Comparison of ENCODE assay signal across 8 mouse cellular contexts in genomic region chr9:66514256-66514770, GRCm38 (mm10). TPM values are rescaled to one million over a fixed set of nuclear protein-coding genes. Genes with fewer than 3 reads are reported as not detected.
A peak's percentile ranks its signal among the peaks of the same experiment; 100 is the strongest.
DNase-seq lines count a peak whose midpoint lies in the region; ATAC-seq and TF ChIP-seq lines count a peak whose summit lies in the region.

Gene Fbxl22 (minus strand): TSS chr9:66514593.

- peak within 1 kb of the TSS; percentile 15 for H3K4me3 ChIP-seq in megakaryocyte, embryonic 14.5 days (replicated peaks)
- H3K4me3 ChIP-seq in intestine, postnatal 0 days (ENCODE audit: low read depth, low read length), result no peak within 1 kb of the TSS; the same call in 1 of the 2 replicates
- no peak within 1 kb of the TSS for H3K4me3 ChIP-seq in liver, embryonic 12.5 days

- no peaks in the 10 kb centered on the region for H3K9me3 ChIP-seq in megakaryocyte, embryonic 14.5 days
- H3K9me3 ChIP-seq in intestine, postnatal 0 days (ENCODE audit: control insufficient read depth), result no peaks in the 10 kb centered on the region
- no peaks in the 10 kb centered on the region for H3K9me3 ChIP-seq in liver, embryonic 12.5 days (replicated peaks)

- peaks cover 82% of the 10 kb centered on the region for H3K36me3 ChIP-seq in megakaryocyte, embryonic 14.5 days (replicated peaks; ENCODE audit: low read length)
- peaks cover 36% of the 10 kb centered on the region for H3K36me3 ChIP-seq in intestine, postnatal 0 days (ENCODE audit: control insufficient read depth, insufficient read depth)
- peaks cover 70% of the 10 kb centered on the region for H3K36me3 ChIP-seq in liver, embryonic 12.5 days

- peak; percentile 99 for TF ChIP-seq CTCF in intestine, postnatal 0 days (IDR thresholded peaks at IDR 0.05; ENCODE audit: low read depth)

- no peak within 1 kb of the TSS for H3K9ac ChIP-seq in intestine, postnatal 0 days (ENCODE audit: low read depth, low read length)
- H3K9ac ChIP-seq in liver, embryonic 12.5 days, result no peak within 1 kb of the TSS

- H3K27ac ChIP-seq in intestine, postnatal 0 days (ENCODE audit: low read depth, low read length), result peak within 1 kb of the TSS; percentile 55
- H3K27ac ChIP-seq in liver, embryonic 12.5 days, result peak within 1 kb of the TSS; percentile 93; the same call in 1 of the 2 replicates

- WGBS in intestine, postnatal 0 days, result 21% methylated on average over 17 of the region's 17 CpGs
- WGBS in liver, embryonic 12.5 days (ENCODE audit: insufficient replicate concordance), result 74% methylated on average over 17 of the region's 17 CpGs

- DNase-seq in cerebellum, postnatal 25 days, result peak; percentile 60 to 74
- peak; percentile 97 for DNase-seq in heart, adult 11 months
- DNase-seq in right cerebral cortex, postnatal 25 days, result peak; percentile 44
- DNase-seq in adipocyte (ENCODE audit: low spot score), result no peak

- peaks cover 97% of the 10 kb centered on the region for H3K4me1 ChIP-seq in megakaryocyte, embryonic 14.5 days
- H3K4me1 ChIP-seq in intestine, postnatal 0 days (replicated peaks; ENCODE audit: control insufficient read depth, insufficient read depth, low read length), result peaks cover 12% of the 10 kb centered on the region; the same call in 1 of the 2 replicates
- peaks cover 57% of the 10 kb centered on the region for H3K4me1 ChIP-seq in liver, embryonic 12.5 days

- no peak for ATAC-seq in megakaryocyte, adult 5-6 weeks (ENCODE audit: poor library complexity, severe bottlenecking)
- ATAC-seq in intestine, postnatal 0 days, result peak; percentile 59
- no peak for ATAC-seq in liver, embryonic 12.5 days

- H3K27me3 ChIP-seq in megakaryocyte, embryonic 14.5 days (replicated peaks), result no peaks in the 10 kb centered on the region
- no peaks in the 10 kb centered on the region for H3K27me3 ChIP-seq in intestine, postnatal 0 days (replicated peaks; ENCODE audit: control insufficient read depth, insufficient read depth, low read length)
- H3K27me3 ChIP-seq in liver, embryonic 12.5 days (replicated peaks), result no peaks in the 10 kb centered on the region

- H3K4me2 ChIP-seq in intestine, postnatal 0 days (replicated peaks; ENCODE audit: low read depth), result peak within 1 kb of the TSS; percentile 49
- no peak within 1 kb of the TSS for H3K4me2 ChIP-seq in liver, embryonic 12.5 days

RNA-seq across cellular contexts. Expression of gene Fbxl22, which starts in this region (rescaled TPM):
- 0.62 and 2.3 TPM in 2 replicates for polyA plus RNA-seq in megakaryocyte, embryonic 14.5 days (2012; ENCODE audit: insufficient read depth, low replicate concordance)
- 0.52 and 0.76 TPM in 2 replicates for total RNA-seq in megakaryocyte, adult 5-6 weeks (2015)
- 0.55 and 1.2 TPM in 2 replicates for total RNA-seq in megakaryocyte, adult 5-6 weeks (2017)
- polyA plus RNA-seq in intestine, postnatal 0 days (2015; fragmentation: Nextera tagmentation; extraction: Ambion mirVana), result 12.9 and 15.4 TPM in 2 replicates
- polyA plus RNA-seq in liver, embryonic 12.5 days (2016; fragmentation: Nextera tagmentation; extraction: Ambion mirVana), result 0.64 and 0.77 TPM in 2 replicates
